Mouse (Mus musculus) embryonic facial prominence, embryonic 10.5 days (tissue): ENCODE results near the gene Oas1f. TPM values are rescaled to one million over a fixed set of nuclear protein-coding genes. Genes with fewer than 3 reads are reported as not detected.
"Not testable (repeated sequence)": the region's sequence is repeated elsewhere in the genome, so short reads cannot be mapped to it uniquely, and the experiment has no call there.

ENCODE experiments used
- DNase-seq: peaks from one replicate; pipeline ENCODE4 v3.0.0-alpha.2; 2017; ENCODE audit warnings: low spot score
- H3K27ac ChIP-seq: fragments of 300-500 bp; sonication (generic); replicated peaks from 2 replicates; pipeline ENCODE4 v1.5.1; 2016; ENCODE audit warnings: mild to moderate bottlenecking
- H3K27me3 ChIP-seq: fragments of 300-500 bp; sonication (generic); replicated peaks from 2 replicates; pipeline ENCODE4 v1.6.1; 2016; ENCODE audit warnings: low read depth, mild to moderate bottlenecking; ENCODE audit not compliant: poor library complexity, severe bottlenecking
- H3K36me3 ChIP-seq: fragments of 300-500 bp; sonication (generic); replicated peaks from 2 replicates; pipeline ENCODE4 v1.6.1; 2016; ENCODE audit warnings: mild to moderate bottlenecking, moderate library complexity
- H3K4me1 ChIP-seq: fragments of 300-500 bp; sonication (generic); 2 replicates; pipeline ENCODE4 v1.6.1; 2016
- H3K4me3 ChIP-seq: fragments of 300-500 bp; sonication (generic); 2 replicates; pipeline ENCODE4 v1.5.1; 2016; ENCODE audit warnings: mild to moderate bottlenecking, moderate library complexity
- H3K9me3 ChIP-seq: fragments of 300-500 bp; sonication (generic); 2 replicates; pipeline ENCODE4 v1.6.1; 2016; ENCODE audit warnings: mild to moderate bottlenecking
- WGBS: fragments of 180-500 bp; shearing (Covaris S2); methylation state at CpG from one replicate; pipeline ENCODE4 v1.1.7; 2016; 5-methylcytosine and 5-hydroxymethylcytosine counted together
- polyA plus RNA-seq: library from polyadenylated mRNA; unstranded; fragments of >200 nt; fragmentation: Nextera tagmentation; extraction: Ambion mirVana; gene quantifications from 2 replicates; pipeline ENCODE4 v1.2.1, GENCODE M21; 2016

The Oas1f gene
- polyA plus RNA-seq, 1 experiment from 2014 or later, result not detected

DNA sequence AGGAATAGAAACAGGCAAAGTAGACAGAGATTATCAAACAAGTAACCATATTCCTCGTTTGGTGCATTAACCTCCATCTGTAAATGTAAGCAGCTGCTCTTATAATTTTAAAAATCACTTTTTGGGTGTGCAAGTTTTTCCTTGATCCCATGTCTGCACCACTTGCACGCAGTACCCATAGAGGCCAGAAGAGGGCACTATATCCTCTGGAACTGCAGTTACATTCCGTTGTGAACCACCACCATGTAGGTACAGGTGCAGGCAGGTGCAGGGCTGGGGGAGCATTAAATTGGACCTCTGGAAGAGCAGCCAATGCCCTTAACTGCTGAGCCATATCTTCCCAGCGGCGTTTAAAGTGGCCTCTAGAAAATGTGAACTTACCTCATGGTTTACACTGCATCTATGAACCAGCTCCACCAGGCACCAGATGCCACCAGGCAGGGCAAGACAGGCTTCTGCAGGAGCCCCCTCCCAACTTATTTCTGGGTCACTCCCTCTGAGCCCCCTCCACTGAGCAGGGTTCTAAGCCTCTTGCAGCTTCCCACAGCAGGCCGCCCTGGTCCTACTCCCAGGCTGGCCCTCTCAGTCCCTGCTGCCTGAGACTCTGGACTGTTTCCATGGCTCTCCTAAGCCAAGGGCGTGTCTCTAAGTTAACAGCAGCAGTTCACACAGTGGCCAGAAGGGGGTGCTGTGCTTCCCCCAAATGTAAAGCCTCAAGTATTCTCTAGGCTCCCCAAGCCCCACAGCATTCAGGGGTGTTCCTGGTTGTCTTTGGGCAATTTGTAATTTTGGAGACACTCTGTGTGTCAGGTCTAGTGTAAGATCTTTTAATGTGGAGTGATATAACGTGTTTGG is 10.2 kb upstream of the Oas1f start:
- 9% methylated on average over 8 of the region's 8 CpGs for WGBS
- Histone ChIP-seq H3K4me3 (no peak overlapping the region), H3K36me3 (no peaks in the 10 kb centered on the region), H3K9me3 (no peaks in the 10 kb centered on the region), H3K27me3 (peaks cover 19% of the 10 kb centered on the region), H3K27ac (no peak overlapping the region), H3K4me1 (peaks cover 9% of the 10 kb centered on the region)
- peak; percentile 60 for DNase-seq

GRCm38 (mm10) chr5:120844713-120845112 is 2.5 kb upstream of the Oas1f start:
- Histone ChIP-seq H3K9me3 (no peaks in the 10 kb centered on the region), H3K27me3 (no peaks in the 10 kb centered on the region), H3K36me3 (no peaks in the 10 kb centered on the region), H3K4me1 (no peaks in the 10 kb centered on the region), H3K4me3 (no peak overlapping the region), H3K27ac (no peak overlapping the region)
- DNase-seq, result no peak
- WGBS, result 82% methylated on average over 3 of the region's 3 CpGs

DNA sequence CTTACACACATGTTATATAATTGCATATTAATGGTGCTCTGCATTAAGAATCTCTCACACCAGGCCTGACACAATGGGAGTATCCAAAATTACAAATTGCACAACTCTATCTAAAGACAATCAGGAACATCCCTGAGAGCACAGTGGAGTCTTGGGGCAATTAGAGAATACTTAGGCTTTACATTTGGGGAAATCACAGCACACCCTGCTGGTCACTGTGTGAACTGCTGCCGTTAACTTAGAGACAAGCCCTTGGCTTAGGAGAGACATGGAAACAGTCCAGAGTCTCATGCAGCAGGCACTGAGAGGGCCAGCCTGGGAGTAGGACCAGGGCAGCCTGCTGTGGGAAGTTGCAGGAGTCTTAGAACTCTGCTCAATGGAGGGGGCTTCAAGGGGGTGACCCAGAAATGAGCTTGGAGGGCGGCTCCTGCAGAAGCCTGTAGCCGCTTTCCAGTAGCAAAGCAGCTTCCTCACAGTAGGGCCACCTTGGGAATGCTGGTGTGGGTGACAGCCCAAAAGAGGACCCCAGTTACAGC is 2.5 kb downstream of the Oas1f start:
- WGBS, result 68% methylated on average over 3 of the region's 3 CpGs
- H3K9me3 ChIP-seq, result peaks cover 10% of the 10 kb centered on the region; the same call in 1 of the 2 replicates
- no peaks in the 10 kb centered on the region for H3K4me1 ChIP-seq
- no peaks in the 10 kb centered on the region for H3K27me3 ChIP-seq
- H3K36me3 ChIP-seq, result no peaks in the 10 kb centered on the region
- H3K4me3 ChIP-seq, result no peak overlapping the region
- H3K27ac ChIP-seq, result no peak overlapping the region
- peak; percentile 34 for DNase-seq

- Histone ChIP-seq H3K9me3 (peaks cover 6% of the 10 kb centered on the region; the same call in 1 of the 2 replicates), H3K4me1 (no peaks in the 10 kb centered on the region), H3K4me3 (no peak overlapping the region), H3K27ac (no peak overlapping the region), H3K36me3 (no peaks in the 10 kb centered on the region), H3K27me3 (no peaks in the 10 kb centered on the region)
- WGBS, result 78% methylated on average over 2 of the region's 2 CpGs
- DNase-seq, result no peak
These were observed 12.1 kb downstream of the Oas1f start for GRCm38 (mm10) chr5:120859241-120859640.

DNA sequence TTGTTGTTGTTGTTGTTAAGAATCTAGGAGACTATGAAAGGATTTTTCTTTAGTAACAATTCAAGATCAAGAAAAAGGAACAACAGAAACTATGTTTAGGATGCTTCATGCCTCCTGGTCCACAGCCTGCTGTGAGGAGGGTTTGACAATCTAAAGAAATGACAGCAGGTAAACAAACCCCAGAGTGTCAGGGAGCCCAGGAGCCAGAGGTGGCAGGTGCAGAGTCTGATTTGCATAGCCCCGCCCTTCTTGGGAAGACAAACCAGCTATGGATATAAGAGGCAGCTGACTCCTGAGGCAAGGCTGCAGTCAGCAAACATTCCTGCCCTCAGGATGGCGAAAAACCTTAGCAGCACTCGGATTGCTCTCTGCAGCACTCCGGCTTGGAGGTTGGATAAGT is 14.0 kb downstream of the Oas1f start, which contains the start of gene Oas1h:
Oas1h (plus strand) TSS at position 301 of the 400 bp plus-strand sequence.
- H3K4me1 ChIP-seq, result no peaks in the 10 kb centered on the region

DNA sequence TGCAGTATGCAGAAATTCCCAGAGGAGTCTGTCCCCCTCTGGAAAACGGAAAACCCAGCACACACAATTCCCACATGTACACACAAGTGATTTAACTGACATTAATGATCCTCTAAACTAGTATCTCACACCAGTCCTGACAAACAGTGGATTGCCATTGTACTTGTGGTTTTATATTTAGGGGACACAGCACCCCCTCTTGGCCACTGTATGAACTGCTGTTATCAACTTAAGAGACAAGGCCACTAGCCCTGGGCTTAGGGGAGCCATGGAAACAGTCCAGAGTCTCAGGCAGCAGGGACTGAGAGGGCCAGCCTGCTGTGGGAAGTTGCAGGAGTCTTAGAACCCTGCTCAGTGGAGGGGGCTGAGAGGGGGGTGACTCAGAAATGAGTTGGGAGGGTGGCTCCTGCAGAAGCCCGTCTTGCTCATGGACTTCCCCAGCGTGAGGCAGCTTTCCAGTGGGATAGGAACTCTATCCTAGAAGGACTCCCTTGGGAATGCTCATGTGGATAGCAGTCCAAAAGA is 18.2 kb downstream of the Oas1f start:
- Histone ChIP-seq H3K36me3 (no peaks in the 10 kb centered on the region), H3K4me1 (no peaks in the 10 kb centered on the region), H3K27me3 (no peaks in the 10 kb centered on the region), H3K27ac (no peak overlapping the region), H3K4me3 (no peak overlapping the region), H3K9me3 (no peaks in the 10 kb centered on the region)
- DNase-seq, result peak; percentile 10
- WGBS, result 73% methylated on average over 3 of the region's 3 CpGs

More for the DNA sequence above, 14.0 kb downstream of the Oas1f start, which contains the start of gene Oas1h:
- H3K36me3 ChIP-seq, result no peaks in the 10 kb centered on the region
- H3K27ac ChIP-seq, result no peak within 1 kb of the TSS
- WGBS, result 54% methylated on average over 4 of the region's 4 CpGs
- H3K27me3 ChIP-seq, result no peaks in the 10 kb centered on the region
- no peak within 1 kb of the TSS for H3K4me3 ChIP-seq
- no peak for DNase-seq
- H3K9me3 ChIP-seq, result no peaks in the 10 kb centered on the region

DNA sequence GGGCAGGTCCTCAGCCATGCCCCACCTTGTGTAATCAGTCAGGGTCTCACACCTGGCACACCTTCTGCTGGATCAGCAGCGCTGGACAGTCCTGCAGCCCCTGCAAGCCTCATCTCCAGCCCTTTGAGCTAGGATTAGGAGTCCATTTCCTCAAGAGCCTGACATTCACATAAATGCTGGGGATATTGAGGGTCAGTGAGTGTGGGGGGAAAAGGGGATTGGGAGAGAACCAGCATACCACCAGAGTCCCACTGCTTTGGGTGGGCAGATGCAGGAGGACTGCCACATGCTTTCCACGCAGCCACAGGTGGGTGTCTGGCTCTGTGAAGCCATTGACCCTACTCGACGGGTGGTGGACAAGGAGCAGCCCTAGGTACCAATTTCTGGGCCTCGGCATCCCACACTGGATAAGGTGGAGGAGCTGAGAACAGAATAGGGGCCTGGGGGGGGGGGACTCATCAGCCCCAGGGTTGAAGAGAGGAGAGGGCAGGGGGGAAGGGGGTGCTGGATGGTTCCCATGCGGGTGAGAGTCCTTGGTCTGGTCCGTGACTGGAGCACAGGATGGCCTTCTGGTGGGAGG is 22.4 kb downstream of the Oas1f start:
- no peak for DNase-seq
- H3K9me3 ChIP-seq, result no peaks in the 10 kb centered on the region
- no peaks in the 10 kb centered on the region for H3K4me1 ChIP-seq
- H3K27me3 ChIP-seq, result no peaks in the 10 kb centered on the region
- no peaks in the 10 kb centered on the region for H3K36me3 ChIP-seq
- 75% methylated on average over 7 of the region's 7 CpGs for WGBS
- no peak overlapping the region for H3K27ac ChIP-seq
- H3K4me3 ChIP-seq, result no peak overlapping the region

DNA sequence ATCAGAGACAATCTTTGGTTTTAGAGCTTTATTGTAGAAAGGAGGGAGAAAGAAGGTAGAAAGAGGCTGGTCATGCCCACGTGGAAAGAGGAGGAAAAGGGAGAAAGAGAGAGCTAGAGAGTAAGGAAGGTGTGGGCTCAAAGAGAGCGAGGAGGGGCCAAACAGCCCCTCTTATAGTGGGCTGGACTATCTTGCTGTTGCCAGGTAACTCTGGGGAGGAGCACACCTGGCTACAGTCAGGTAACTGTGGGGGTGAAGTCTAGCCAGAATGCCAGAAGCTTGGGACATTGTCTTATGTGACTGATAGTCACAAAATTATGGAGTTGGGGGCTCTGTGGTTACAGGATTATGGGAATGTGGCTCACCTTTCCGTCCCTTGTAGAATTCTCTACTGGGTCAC is 22.9 kb downstream of the Oas1f start:
- Histone ChIP-seq H3K4me3 (no peak overlapping the region), H3K4me1 (no peaks in the 10 kb centered on the region), H3K36me3 (no peaks in the 10 kb centered on the region), H3K27ac (no peak overlapping the region), H3K27me3 (no peaks in the 10 kb centered on the region), H3K9me3 (no peaks in the 10 kb centered on the region)
- WGBS, result 61% methylated on average over 3 of the region's 3 CpGs
- DNase-seq, result no peak

DNA sequence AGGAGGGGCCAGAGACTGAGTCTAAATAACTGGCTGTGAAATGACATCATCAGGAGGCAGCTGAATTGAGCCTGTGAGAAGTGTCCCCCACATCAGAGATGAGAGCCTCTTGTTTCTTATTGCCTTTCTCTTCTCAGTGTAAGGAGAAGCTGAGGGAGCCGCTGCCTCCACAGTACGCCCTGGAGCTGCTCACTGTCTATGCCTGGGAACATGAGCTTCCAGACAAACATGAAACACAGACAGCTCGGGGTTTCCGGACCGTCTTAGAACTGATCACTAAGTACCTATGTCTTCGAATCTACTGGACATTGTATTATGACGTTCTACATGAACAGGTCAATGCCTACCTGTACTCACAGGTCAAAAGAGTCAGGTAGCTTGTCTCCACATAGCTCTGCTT is 23.6 kb downstream of the Oas1f start:
- no peak overlapping the region for H3K27ac ChIP-seq
- no peak for DNase-seq
- no peaks in the 10 kb centered on the region for H3K36me3 ChIP-seq
- H3K27me3 ChIP-seq, result no peaks in the 10 kb centered on the region
- H3K4me3 ChIP-seq, result no peak overlapping the region
- H3K9me3 ChIP-seq, result no peaks in the 10 kb centered on the region
- no peaks in the 10 kb centered on the region for H3K4me1 ChIP-seq
- 82% methylated on average over 7 of the region's 7 CpGs for WGBS

DNA sequence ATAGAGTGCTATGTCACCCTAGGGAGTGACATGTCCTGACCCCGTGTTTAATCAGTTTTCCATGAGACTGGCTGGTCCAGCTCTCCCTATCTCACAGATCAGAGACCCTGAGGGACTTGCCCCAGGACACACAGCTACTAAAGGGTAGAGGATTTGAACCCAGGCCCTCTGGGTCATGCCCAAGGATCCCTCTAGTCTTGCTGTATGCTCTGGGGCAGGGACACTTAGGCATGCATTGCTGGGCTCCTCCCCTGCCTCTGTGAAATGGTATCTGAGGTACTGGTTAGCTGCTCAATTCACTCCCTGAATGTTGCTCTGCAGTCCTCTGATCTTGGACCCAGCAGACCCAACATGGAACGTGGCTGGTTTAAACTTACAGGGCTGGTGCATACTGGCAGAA is 24.3 kb downstream of the Oas1f start:
- Histone ChIP-seq H3K9me3 (no peaks in the 10 kb centered on the region), H3K36me3 (no peaks in the 10 kb centered on the region), H3K4me3 (no peak overlapping the region), H3K27me3 (no peaks in the 10 kb centered on the region), H3K4me1 (no peaks in the 10 kb centered on the region), H3K27ac (no peak overlapping the region)
- 70% methylated on average over 2 of the region's 2 CpGs for WGBS
- no peak for DNase-seq

- not testable (repeated sequence) for DNase-seq, H3K27me3 ChIP-seq, H3K4me1 ChIP-seq, H3K9me3 ChIP-seq, H3K4me3 ChIP-seq, H3K36me3 ChIP-seq, H3K27ac ChIP-seq
- WGBS, result 76% methylated on average over 2 of the region's 3 CpGs
These were observed 29.7 kb downstream of the Oas1f start for GRCm38 (mm10) chr5:120876839-120877238.

DNA sequence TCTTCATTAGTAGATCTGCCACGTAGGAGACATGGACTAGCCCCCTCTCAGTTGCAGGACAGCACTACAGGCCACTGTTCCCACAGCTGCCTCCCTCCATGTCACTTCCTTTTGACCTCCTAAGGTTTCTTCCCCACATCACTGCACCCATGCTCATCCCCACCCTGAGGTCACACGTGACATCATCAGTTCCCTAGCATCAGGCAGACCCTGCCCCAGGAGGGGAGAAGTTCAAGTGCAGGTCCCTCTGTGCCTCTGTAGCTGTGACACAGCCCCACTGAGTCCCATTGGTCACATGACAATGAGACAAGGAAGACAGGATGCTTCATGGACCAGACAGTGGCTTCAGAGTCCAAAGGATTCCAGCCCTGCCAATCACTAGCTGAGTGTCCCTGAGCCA is 30.2 kb downstream of the Oas1f start:
- H3K36me3 ChIP-seq, DNase-seq, H3K4me1 ChIP-seq, H3K27ac ChIP-seq, H3K27me3 ChIP-seq, H3K9me3 ChIP-seq, H3K4me3 ChIP-seq: not testable (repeated sequence)
- 78% methylated on average over 2 of the region's 2 CpGs for WGBS

DNA sequence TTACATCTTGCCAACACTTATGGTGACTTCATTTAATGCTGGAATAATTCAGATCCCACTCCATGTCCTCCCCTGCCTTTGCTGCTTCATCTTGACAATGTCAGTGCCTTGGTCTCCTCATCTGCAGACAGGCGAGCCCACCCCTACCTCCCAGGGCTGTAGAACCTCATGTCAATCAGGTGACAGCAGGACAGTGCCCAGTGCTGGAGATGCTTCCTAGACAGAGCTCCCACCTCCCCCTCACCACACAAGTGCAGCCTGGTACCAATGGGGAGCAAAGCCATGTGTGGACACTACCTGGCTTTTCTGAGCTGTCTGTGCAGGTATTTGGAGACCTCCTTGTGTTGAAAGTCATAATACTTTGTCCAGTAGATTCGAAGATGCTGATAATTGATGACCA is 31.6 kb downstream of the Oas1f start:
- not testable (repeated sequence) for H3K27ac ChIP-seq, DNase-seq, H3K4me1 ChIP-seq, H3K9me3 ChIP-seq, H3K36me3 ChIP-seq, H3K27me3 ChIP-seq, H3K4me3 ChIP-seq
- WGBS, result 75% methylated on average over 2 of the region's 2 CpGs
